Mouse (Mus musculus) common myeloid progenitor, adult 5-6 weeks (primary cell): ENCODE measurements around the gene Gpr26. TPM values are rescaled to one million over a fixed set of nuclear protein-coding genes. Genes with fewer than 3 reads are reported as not detected.

Source experiments
- ATAC-seq: replicated peaks from 2 replicates; pipeline ENCODE4 v1.8.0; 2016; ENCODE audit warnings: low read depth, mild to moderate bottlenecking, moderate TSS enrichment, inconsistent platforms; ENCODE audit not compliant: poor library complexity, severe bottlenecking
- total RNA-seq: library from RNA; stranded (forward); fragments of 200-1000, 187-1606 nt; gene quantifications from 2 replicates; pipeline ENCODE4 v1.2.3, GENCODE M21; 2017

The Gpr26 gene
- total RNA-seq, 1 experiment from 2014 or later: not detected

DNA sequence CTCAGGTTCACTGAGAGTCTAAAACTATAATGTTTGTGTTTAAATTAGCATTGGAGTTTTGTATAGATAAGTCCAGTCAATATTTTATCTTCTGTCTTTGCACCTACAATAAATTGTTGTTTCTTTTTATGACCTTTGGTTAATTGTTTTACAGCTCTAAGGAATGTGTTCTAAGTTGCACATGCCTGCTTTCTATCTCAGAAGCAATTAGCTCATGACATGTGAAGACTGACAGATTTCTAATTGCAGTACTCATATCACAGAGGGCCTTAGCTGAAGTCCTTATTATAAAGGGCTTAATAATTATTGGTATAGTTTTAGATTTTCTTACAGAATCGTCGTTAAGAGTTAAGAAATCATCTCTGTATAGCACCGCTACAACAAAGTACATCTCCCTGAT lies 49.7 kb downstream of the Gpr26 start:
- no peak for ATAC-seq

- no peak for ATAC-seq
Measured at GRCm38 (mm10) chr7:132025591-132025990, 59.3 kb downstream of the Gpr26 start.

- no peak for ATAC-seq
Measured at GRCm38 (mm10) chr7:132026671-132027070, 60.4 kb downstream of the Gpr26 start.

DNA sequence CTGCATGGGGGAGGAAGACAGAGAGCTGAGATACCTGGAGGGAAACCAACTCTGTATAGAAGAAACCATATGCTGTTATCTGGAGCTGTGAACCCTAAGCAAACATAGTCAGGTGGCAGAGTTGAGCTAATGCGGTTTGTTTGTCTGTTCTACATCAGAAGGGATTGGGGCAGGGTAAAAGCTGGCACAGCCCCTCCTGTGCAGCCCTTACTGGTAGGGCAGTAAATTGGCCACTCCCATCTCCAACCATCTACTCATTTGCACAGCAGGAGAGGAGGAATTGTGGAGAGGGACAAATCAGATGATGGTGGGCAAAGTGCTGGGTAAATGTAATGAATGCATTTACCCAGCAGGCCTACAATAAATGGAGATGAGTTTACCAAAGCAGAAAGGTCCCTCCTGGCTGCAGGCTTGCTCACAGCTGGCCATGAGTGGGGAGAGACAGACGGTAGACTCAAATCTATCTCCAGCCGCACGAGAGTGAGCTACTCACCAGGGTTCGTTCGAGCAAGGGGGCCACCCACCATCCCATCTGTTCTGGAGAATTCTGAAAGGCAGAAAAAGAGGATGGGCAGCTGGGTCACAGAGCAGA lies 65.8 kb downstream of the Gpr26 start:
- no peak for ATAC-seq

Other genes starting within 250 kb of the Gpr26 start
- not detected in 2 replicates for gene Cpxm2, start 188.3 kb downstream of the Gpr26 start, total RNA-seq